Mouse (Mus musculus): ENCODE data around the gene Adcy7. TPM values are rescaled to one million over a fixed set of nuclear protein-coding genes. Genes with fewer than 3 reads are reported as not detected.

The Adcy7 gene
- total and polyA plus RNA-seq, 2 experiments from 2014 or later = 8.6 to 23.2 TPM

- DNase-seq (ENCODE audit: low spot score) (no peak), ATAC-seq (no peak)
- Histone ChIP-seq H3K27ac (no peak overlapping the region), H3K9me3 (ENCODE audit: low read length) (no peaks in the 10 kb centered on the region), H3K4me2 (ENCODE audit: low read depth, low read length) (no peak overlapping the region), H3K4me3 (ENCODE audit: low read length) (no peak overlapping the region), H3K36me3 (ENCODE audit: insufficient read depth, low read length) (no peaks in the 10 kb centered on the region), H3K4me1 (ENCODE audit: insufficient read depth, low read length) (no peaks in the 10 kb centered on the region), H3K9ac (replicated peaks; ENCODE audit: low read length) (no peak overlapping the region), H3K27me3 (ENCODE audit: insufficient read depth, low read length) (no peaks in the 10 kb centered on the region)
- 62% methylated on average over 1 of the region's 1 CpGs for WGBS
- no peak for TF ChIP-seq CTCF (IDR thresholded peaks at IDR 0.05; ENCODE audit: low read depth)
Measured at GRCm38 (mm10) chr8:88289901-88290300, 17.7 kb downstream of the Adcy7 start.

DNA sequence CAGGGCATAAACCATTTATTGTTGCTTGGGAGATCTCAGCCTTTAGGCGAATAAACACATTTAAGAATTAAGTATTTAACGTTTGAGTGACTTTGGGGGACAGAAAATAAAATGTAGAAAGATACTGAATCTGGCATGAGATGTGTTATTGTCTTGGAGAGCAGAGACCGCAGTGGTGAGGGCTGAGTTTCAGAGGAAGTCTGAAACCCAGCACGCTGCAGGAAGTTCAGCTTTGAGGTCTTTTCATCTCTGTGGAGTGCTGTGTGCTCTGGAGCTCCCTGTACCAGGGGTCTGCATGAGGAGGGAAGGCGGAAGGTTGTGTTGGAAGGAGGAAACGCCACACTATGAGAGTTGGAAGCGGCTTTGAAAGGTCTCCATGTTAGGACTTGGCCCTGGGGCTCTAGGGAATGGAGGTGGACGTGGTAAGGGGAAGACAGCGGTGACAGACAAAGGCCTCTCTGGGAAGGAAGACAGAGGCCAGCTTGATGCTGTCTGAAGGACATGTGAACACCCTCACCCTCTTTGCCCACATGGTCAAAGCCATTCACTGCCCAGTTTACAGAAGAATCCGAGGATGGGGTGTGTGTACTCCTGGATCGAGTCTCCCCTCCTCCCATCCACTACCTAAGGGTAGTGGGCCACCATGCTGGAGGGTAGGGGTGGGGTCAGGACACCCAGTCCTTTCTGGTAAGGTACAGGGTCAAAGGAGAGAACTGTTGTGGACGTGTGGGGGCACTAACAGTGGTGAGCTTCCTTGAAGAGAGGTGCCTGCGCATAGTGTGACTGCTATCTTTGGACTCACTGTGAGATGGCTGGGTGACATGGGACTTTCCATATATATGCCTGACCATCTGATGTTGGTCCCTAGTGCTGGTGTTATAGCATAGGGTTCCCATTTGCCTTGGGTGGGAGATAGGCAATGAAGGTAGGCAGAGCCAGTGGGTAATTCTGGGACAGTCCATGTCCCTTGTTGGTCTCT, 18.4 kb downstream of the Adcy7 start:
- no peaks in the 10 kb centered on the region for H3K27me3 ChIP-seq (ENCODE audit: insufficient read depth, low read length)
- no peak for ATAC-seq

DNA sequence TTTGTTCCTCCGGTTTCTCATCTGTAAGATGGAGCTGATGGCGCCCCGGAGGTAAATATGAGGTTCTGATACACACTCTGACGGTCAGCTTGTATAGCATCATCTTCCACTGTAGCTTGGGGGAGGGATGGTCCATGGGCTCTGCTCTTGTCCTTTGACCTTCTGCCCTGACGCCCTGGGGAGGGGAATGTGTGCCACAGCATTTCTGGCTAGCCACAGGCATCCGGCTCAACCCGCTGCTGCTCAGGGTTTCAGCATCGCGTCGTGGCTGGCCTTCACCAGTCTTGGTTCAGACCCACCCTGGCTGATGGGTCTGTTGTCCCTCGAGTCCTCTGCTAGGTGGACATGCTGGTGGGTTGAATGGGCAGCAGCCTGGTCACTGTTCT, 19.1 kb downstream of the Adcy7 start:
- no peaks in the 10 kb centered on the region for H3K27me3 ChIP-seq (ENCODE audit: insufficient read depth, low read length)
- no peak for TF ChIP-seq CTCF (IDR thresholded peaks at IDR 0.05; ENCODE audit: low read depth)
- H3K9me3 ChIP-seq (ENCODE audit: low read length) = no peaks in the 10 kb centered on the region
- no peak overlapping the region for H3K27ac ChIP-seq
- no peak overlapping the region for H3K9ac ChIP-seq (replicated peaks; ENCODE audit: low read length)
- no peaks in the 10 kb centered on the region for H3K4me1 ChIP-seq (ENCODE audit: insufficient read depth, low read length)
- no peaks in the 10 kb centered on the region for H3K36me3 ChIP-seq (ENCODE audit: insufficient read depth, low read length)
- no peak overlapping the region for H3K4me3 ChIP-seq (ENCODE audit: low read length)
- no peak for DNase-seq (ENCODE audit: low spot score)
- no peak for ATAC-seq
- 90% methylated on average over 11 of the region's 11 CpGs for WGBS
- H3K4me2 ChIP-seq (ENCODE audit: low read depth, low read length) = no peak overlapping the region

More for the DNA sequence above, 18.4 kb downstream of the Adcy7 start:
- TF ChIP-seq CTCF (IDR thresholded peaks at IDR 0.05; ENCODE audit: low read depth) = no peak
- H3K4me3 ChIP-seq (ENCODE audit: low read length) = no peak overlapping the region
- no peaks in the 10 kb centered on the region for H3K9me3 ChIP-seq (ENCODE audit: low read length)
- H3K36me3 ChIP-seq (ENCODE audit: insufficient read depth, low read length) = no peaks in the 10 kb centered on the region
- H3K9ac ChIP-seq (replicated peaks; ENCODE audit: low read length) = no peak overlapping the region
- H3K4me1 ChIP-seq (ENCODE audit: insufficient read depth, low read length) = no peaks in the 10 kb centered on the region
- no peak overlapping the region for H3K4me2 ChIP-seq (ENCODE audit: low read depth, low read length)
- no peak for DNase-seq (ENCODE audit: low spot score)
- H3K27ac ChIP-seq = no peak overlapping the region
- 81% methylated on average over 13 of the region's 13 CpGs for whole genome bisulfite sequencing

DNA sequence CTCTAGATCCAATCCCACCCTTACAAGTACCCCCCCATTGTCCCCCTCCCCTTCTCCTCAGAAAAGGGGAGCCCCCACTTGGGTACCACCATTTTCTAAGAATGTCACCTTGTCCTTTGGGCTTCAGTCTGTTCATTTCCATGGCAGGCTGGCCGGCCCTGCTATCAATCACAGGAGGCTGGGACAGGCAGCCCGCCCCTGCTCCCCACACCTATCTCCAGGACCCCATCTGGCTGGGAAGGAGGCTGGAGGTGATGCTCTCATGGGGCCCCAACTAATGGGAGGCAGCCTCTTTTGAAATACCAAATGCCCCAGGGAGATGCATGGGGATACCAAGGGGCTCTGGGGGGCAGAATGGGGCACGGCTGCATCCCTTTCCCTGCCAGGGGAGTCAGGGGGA, 20.7 kb downstream of the Adcy7 start:
- H3K9me3 ChIP-seq (ENCODE audit: low read length) = no peaks in the 10 kb centered on the region
- 77% methylated on average over 3 of the region's 3 CpGs for WGBS
- H3K4me3 ChIP-seq (ENCODE audit: low read length) = no peak overlapping the region
- no peaks in the 10 kb centered on the region for H3K4me1 ChIP-seq (ENCODE audit: insufficient read depth, low read length)
- H3K36me3 ChIP-seq (ENCODE audit: insufficient read depth, low read length) = no peaks in the 10 kb centered on the region
- TF ChIP-seq CTCF (IDR thresholded peaks at IDR 0.05; ENCODE audit: low read depth) = no peak
- DNase-seq (ENCODE audit: low spot score) (no peak), ATAC-seq (no peak)
- H3K27ac ChIP-seq = no peak overlapping the region
- no peak overlapping the region for H3K9ac ChIP-seq (replicated peaks; ENCODE audit: low read length)
- no peaks in the 10 kb centered on the region for H3K27me3 ChIP-seq (ENCODE audit: insufficient read depth, low read length)
- no peak overlapping the region for H3K4me2 ChIP-seq (ENCODE audit: low read depth, low read length)

GRCm38 (mm10) chr8:88293590-88294356, 21.6 kb downstream of the Adcy7 start:
- no peak for TF ChIP-seq CTCF (IDR thresholded peaks at IDR 0.05; ENCODE audit: low read depth)
- Histone ChIP-seq H3K27me3 (ENCODE audit: insufficient read depth, low read length) (no peaks in the 10 kb centered on the region), H3K9me3 (ENCODE audit: low read length) (no peaks in the 10 kb centered on the region), H3K4me2 (ENCODE audit: low read depth, low read length) (no peak overlapping the region), H3K9ac (replicated peaks; ENCODE audit: low read length) (no peak overlapping the region), H3K4me1 (ENCODE audit: insufficient read depth, low read length) (no peaks in the 10 kb centered on the region), H3K36me3 (ENCODE audit: insufficient read depth, low read length) (no peaks in the 10 kb centered on the region), H3K4me3 (ENCODE audit: low read length) (no peak overlapping the region), H3K27ac (no peak overlapping the region)
- 89% methylated on average over 9 of the region's 9 CpGs for WGBS
- no peak for ATAC-seq
- no peak for DNase-seq (ENCODE audit: low spot score)

DNA sequence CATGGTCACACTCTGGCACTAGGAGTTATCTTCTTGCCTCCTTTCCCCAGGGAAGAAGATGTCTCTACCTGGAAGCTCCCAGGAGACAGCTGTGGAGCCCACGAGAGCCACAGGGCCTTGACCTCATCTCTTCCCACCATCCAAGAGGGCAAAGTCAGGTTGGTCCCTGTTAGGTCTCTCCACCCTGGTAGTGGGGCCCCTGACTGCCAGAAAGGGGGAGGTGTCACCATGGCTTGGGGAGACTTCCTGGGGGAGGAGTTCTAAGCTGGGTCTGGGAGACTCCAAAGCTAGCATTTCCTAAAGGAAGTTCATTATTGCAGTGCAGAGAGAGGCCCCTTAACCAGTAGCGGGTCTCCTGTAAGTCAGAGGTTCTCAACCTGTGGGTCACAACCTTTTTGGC, 22.8 kb downstream of the Adcy7 start:
- no peaks in the 10 kb centered on the region for H3K36me3 ChIP-seq (ENCODE audit: insufficient read depth, low read length)
- WGBS = 83% methylated on average over 2 of the region's 2 CpGs
- no peak overlapping the region for H3K4me3 ChIP-seq (ENCODE audit: low read length)
- H3K4me2 ChIP-seq (ENCODE audit: low read depth, low read length) = no peak overlapping the region
- no peak for TF ChIP-seq CTCF (IDR thresholded peaks at IDR 0.05; ENCODE audit: low read depth)
- no peak for ATAC-seq
- H3K27ac ChIP-seq = no peak overlapping the region
- no peak overlapping the region for H3K9ac ChIP-seq (replicated peaks; ENCODE audit: low read length)
- H3K27me3 ChIP-seq (ENCODE audit: insufficient read depth, low read length) = no peaks in the 10 kb centered on the region
- H3K9me3 ChIP-seq (ENCODE audit: low read length) = no peaks in the 10 kb centered on the region
- DNase-seq (ENCODE audit: low spot score) = no peak
- no peaks in the 10 kb centered on the region for H3K4me1 ChIP-seq (ENCODE audit: insufficient read depth, low read length)
